Mouse (Mus musculus): ENCODE measurements around the gene Arhgef33.

The Arhgef33 gene

DNA sequence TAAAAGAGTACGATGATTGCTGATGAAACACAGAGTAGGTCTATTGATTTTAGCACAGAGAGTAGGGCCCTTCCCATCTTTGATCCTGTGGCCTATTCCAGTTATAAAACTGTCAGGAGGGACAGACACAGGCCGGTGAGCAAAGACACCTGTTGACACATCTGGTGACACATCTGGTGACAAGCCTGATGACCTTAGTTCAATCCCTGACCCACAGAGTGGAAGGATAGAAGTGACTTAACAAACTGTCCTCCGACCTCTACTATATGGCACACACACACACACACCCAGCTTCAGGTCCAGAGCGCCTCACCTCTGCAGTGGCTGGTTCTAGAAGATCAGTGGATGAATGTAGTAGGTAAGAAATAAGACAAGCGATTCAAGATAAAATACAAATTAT is 139.3 kb downstream of the Arhgef33 start:
- no peak for DNase-seq (ENCODE audit: low spot score in 2 of 2)
